Mouse (Mus musculus): ENCODE results near the gene Bmp6. TPM values are rescaled to one million over a fixed set of nuclear protein-coding genes. Genes with fewer than 3 reads are reported as not detected.

Bmp6 gene
- total and polyA plus RNA-seq, 2 experiments from 2014 or later = 2.0 to 19.2 TPM

- ATAC-seq (ENCODE audit: insufficient read depth, low read depth) = no peak
- 0 out of 2 replicates have a peak, but pooled peaks cover 5% of the 10 kb centered on the region for H3K4me1 ChIP-seq (ENCODE audit: control insufficient read depth, insufficient read depth)
- no peaks in the 10 kb centered on the region for H3K9me3 ChIP-seq (replicated peaks; ENCODE audit: control insufficient read depth, low read length)
- 83% methylated on average over 6 of the region's 6 CpGs for WGBS
- H3K4me2 ChIP-seq (ENCODE audit: low read depth, low read length) = no peak overlapping the region
- H3K36me3 ChIP-seq (replicated peaks; ENCODE audit: control insufficient read depth, insufficient read depth, low read length) = no peaks in the 10 kb centered on the region
- no peak overlapping the region for H3K4me3 ChIP-seq (ENCODE audit: low read depth, low read length)
- DNase-seq (ENCODE audit: low spot score) = no peak
- H3K27ac ChIP-seq (ENCODE audit: low read depth) = no peak overlapping the region
- TF ChIP-seq CTCF (IDR thresholded peaks at IDR 0.05; ENCODE audit: low read depth) (no peak), EP300 (IDR thresholded peaks at IDR 0.05; ENCODE audit: low read depth) (no peak)
- no peak overlapping the region for H3K9ac ChIP-seq (replicated peaks; ENCODE audit: low read depth, low read length)
- H3K27me3 ChIP-seq (ENCODE audit: control insufficient read depth, insufficient read depth, low read length) = no peaks in the 10 kb centered on the region
These were observed 103.7 kb downstream of the Bmp6 start for GRCm38 (mm10) chr13:38448516-38449015.

- Histone ChIP-seq H3K27me3 (ENCODE audit: control insufficient read depth, insufficient read depth, low read length) (no peaks in the 10 kb centered on the region), H3K4me2 (ENCODE audit: low read depth, low read length) (peak overlapping the region; percentile 42), H3K9me3 (replicated peaks; ENCODE audit: control insufficient read depth, low read length) (no peaks in the 10 kb centered on the region), H3K4me1 (ENCODE audit: control insufficient read depth, insufficient read depth) (0 out of 2 replicates have a peak, but pooled peaks cover 5% of the 10 kb centered on the region), H3K9ac (replicated peaks; ENCODE audit: low read depth, low read length) (no peak overlapping the region), H3K4me3 (ENCODE audit: low read depth, low read length) (no peak overlapping the region), H3K36me3 (replicated peaks; ENCODE audit: control insufficient read depth, insufficient read depth, low read length) (no peaks in the 10 kb centered on the region), H3K27ac (ENCODE audit: low read depth) (peak overlapping the region; percentile 38; the same call in 1 of the 2 replicates)
- TF ChIP-seq EP300 (IDR thresholded peaks at IDR 0.05; ENCODE audit: low read depth) = no peak
- TF ChIP-seq CTCF (IDR thresholded peaks at IDR 0.05; ENCODE audit: low read depth) = no peak
- peak; percentile 83 for ATAC-seq (ENCODE audit: insufficient read depth, low read depth)
- WGBS = 38% methylated on average over 20 of the region's 20 CpGs
- peak; percentile 52 for DNase-seq (ENCODE audit: low spot score)
These were observed 105.4 kb downstream of the Bmp6 start for GRCm38 (mm10) chr13:38450051-38450971.

- Histone ChIP-seq H3K9ac (replicated peaks; ENCODE audit: low read depth, low read length) (no peak overlapping the region), H3K4me3 (ENCODE audit: low read depth, low read length) (no peak overlapping the region), H3K9me3 (replicated peaks; ENCODE audit: control insufficient read depth, low read length) (no peaks in the 10 kb centered on the region), H3K36me3 (replicated peaks; ENCODE audit: control insufficient read depth, insufficient read depth, low read length) (no peaks in the 10 kb centered on the region), H3K27me3 (ENCODE audit: control insufficient read depth, insufficient read depth, low read length) (no peaks in the 10 kb centered on the region), H3K4me2 (ENCODE audit: low read depth, low read length) (no peak overlapping the region), H3K27ac (ENCODE audit: low read depth) (no peak overlapping the region), H3K4me1 (ENCODE audit: control insufficient read depth, insufficient read depth) (0 out of 2 replicates have a peak, but pooled peaks cover 5% of the 10 kb centered on the region)
- TF ChIP-seq CTCF (IDR thresholded peaks at IDR 0.05; ENCODE audit: low read depth) (no peak), EP300 (IDR thresholded peaks at IDR 0.05; ENCODE audit: low read depth) (no peak)
- DNase-seq (ENCODE audit: low spot score) (no peak), ATAC-seq (ENCODE audit: insufficient read depth, low read depth) (no peak)
- WGBS = 80% methylated on average over 5 of the region's 5 CpGs
These were observed 106.5 kb downstream of the Bmp6 start for GRCm38 (mm10) chr13:38451446-38451845.

GRCm38 (mm10) chr13:38463410-38463809 lies 118.5 kb downstream of the Bmp6 start:
- no peaks in the 10 kb centered on the region for H3K4me1 ChIP-seq (ENCODE audit: control insufficient read depth, insufficient read depth)
- no peak overlapping the region for H3K27ac ChIP-seq (ENCODE audit: low read depth)
- H3K27me3 ChIP-seq (ENCODE audit: control insufficient read depth, insufficient read depth, low read length) = no peaks in the 10 kb centered on the region
- no peak overlapping the region for H3K4me2 ChIP-seq (ENCODE audit: low read depth, low read length)
- TF ChIP-seq EP300 (IDR thresholded peaks at IDR 0.05; ENCODE audit: low read depth) = no peak
- no peak for TF ChIP-seq CTCF (IDR thresholded peaks at IDR 0.05; ENCODE audit: low read depth)
- DNase-seq (ENCODE audit: low spot score) = no peak
- no peak overlapping the region for H3K4me3 ChIP-seq (ENCODE audit: low read depth, low read length)
- H3K36me3 ChIP-seq (replicated peaks; ENCODE audit: control insufficient read depth, insufficient read depth, low read length) = no peaks in the 10 kb centered on the region
- ATAC-seq (ENCODE audit: insufficient read depth, low read depth) = no peak
- H3K9me3 ChIP-seq (replicated peaks; ENCODE audit: control insufficient read depth, low read length) = no peaks in the 10 kb centered on the region
- no peak overlapping the region for H3K9ac ChIP-seq (replicated peaks; ENCODE audit: low read depth, low read length)
- WGBS = 88% methylated on average over 1 of the region's 1 CpGs

- Histone ChIP-seq H3K4me3 (ENCODE audit: low read depth, low read length) (no peak overlapping the region), H3K27me3 (ENCODE audit: control insufficient read depth, insufficient read depth, low read length) (no peaks in the 10 kb centered on the region), H3K4me2 (ENCODE audit: low read depth, low read length) (no peak overlapping the region), H3K9ac (replicated peaks; ENCODE audit: low read depth, low read length) (no peak overlapping the region), H3K4me1 (ENCODE audit: control insufficient read depth, insufficient read depth) (no peaks in the 10 kb centered on the region), H3K36me3 (replicated peaks; ENCODE audit: control insufficient read depth, insufficient read depth, low read length) (no peaks in the 10 kb centered on the region), H3K9me3 (replicated peaks; ENCODE audit: control insufficient read depth, low read length) (no peaks in the 10 kb centered on the region), H3K27ac (ENCODE audit: low read depth) (no peak overlapping the region)
- WGBS = 54% methylated on average over 5 of the region's 5 CpGs
- ATAC-seq (ENCODE audit: insufficient read depth, low read depth) (no peak), DNase-seq (ENCODE audit: low spot score) (no peak)
- TF ChIP-seq CTCF (IDR thresholded peaks at IDR 0.05; ENCODE audit: low read depth) (no peak), EP300 (IDR thresholded peaks at IDR 0.05; ENCODE audit: low read depth) (no peak)
These were observed 126.0 kb downstream of the Bmp6 start for GRCm38 (mm10) chr13:38470882-38471281.

All from heart, postnatal 0 days (tissue).